Mouse (Mus musculus) lung, postnatal 0 days (tissue): ENCODE measurements around the gene Msl1. TPM values are rescaled to one million over a fixed set of nuclear protein-coding genes. Genes with fewer than 3 reads are reported as not detected.

Experiments used
- ATAC-seq: fragments of 200-750 bp; cut with Nextera tagmentation; 2 replicates; pipeline ENCODE4 v1.8.0; 2017; ENCODE audit warnings: moderate library complexity
- DNase-seq: peaks from one replicate; pipeline ENCODE4 v3.0.0-alpha.2; 2016; ENCODE audit warnings: low spot score
- H3K27ac ChIP-seq: fragments of 300-500 bp; sonication (generic); 2 replicates; pipeline ENCODE4 v1.5.1; 2014; ENCODE audit warnings: antibody characterized with exemption, mild to moderate bottlenecking, low read length, mixed read lengths
- H3K27me3 ChIP-seq: fragments of 300-500 bp; sonication (generic); replicated peaks from 2 replicates; pipeline ENCODE4 v1.6.1; 2014; ENCODE audit warnings: low read length, mixed read lengths; ENCODE audit not compliant: insufficient read depth
- H3K36me3 ChIP-seq: fragments of 300-500 bp; sonication (generic); 2 replicates; pipeline ENCODE4 v1.6.1; 2014; ENCODE audit warnings: low read length, mixed read lengths; ENCODE audit not compliant: insufficient read depth
- H3K4me1 ChIP-seq: fragments of 300-500 bp; sonication (generic); 2 replicates; pipeline ENCODE4 v1.6.1; 2014; ENCODE audit warnings: antibody characterized with exemption, low read depth, low read length, mixed read lengths; ENCODE audit not compliant: insufficient read depth
- H3K4me2 ChIP-seq: fragments of 300-500 bp; sonication (generic); replicated peaks from 2 replicates; pipeline ENCODE4 v1.6.1; 2014; ENCODE audit warnings: low read depth, mild to moderate bottlenecking, low read length, moderate library complexity, mixed read lengths
- H3K4me3 ChIP-seq: fragments of 300-500 bp; sonication (generic); 2 replicates; pipeline ENCODE4 v1.5.1; 2014; ENCODE audit warnings: low read depth, low read length
- H3K9ac ChIP-seq: fragments of 300-500 bp; sonication (generic); replicated peaks from 2 replicates; pipeline ENCODE4 v1.6.1; 2014; ENCODE audit warnings: low read depth, mild to moderate bottlenecking
- H3K9me3 ChIP-seq: fragments of 300-500 bp; sonication (generic); 2 replicates; pipeline ENCODE4 v1.6.1; 2016; ENCODE audit warnings: low read length, mixed read lengths
- CTCF ChIP-seq: IDR thresholded peaks from 2 replicates; pipeline ENCODE4 v1.5.1; 2016; ENCODE audit warnings: antibody characterized with exemption, mild to moderate bottlenecking
- EP300 ChIP-seq: IDR thresholded peaks from 2 replicates; pipeline ENCODE4 v1.6.1; 2016; ENCODE audit warnings: antibody characterized with exemption, mild to moderate bottlenecking, control low read depth
- WGBS: fragments of 180-500 bp; shearing (Covaris S2); extraction: QIAGEN DNeasy Blood & Tissue Kit; methylation state at CpG from one replicate; pipeline ENCODE4 v1.1.7; 2014; 5-methylcytosine and 5-hydroxymethylcytosine counted together
- polyA plus RNA-seq: library from polyadenylated mRNA; unstranded; fragments of >200 nt; fragmentation: Nextera tagmentation; extraction: Ambion mirVana; gene quantifications from 2 replicates; pipeline ENCODE4 v1.2.1, GENCODE M21; 2015

Msl1 gene
- polyA plus RNA-seq, 1 experiment from 2014 or later: 16.3 TPM

GRCm38 (mm10) chr11:98797909-98798308, 2.6 kb downstream of the Msl1 start:
- H3K27me3 ChIP-seq: no peaks in the 10 kb centered on the region
- peaks cover 8% of the 10 kb centered on the region; the same call in 1 of the 2 replicates for H3K4me1 ChIP-seq
- 27% methylated on average over 4 of the region's 4 CpGs for WGBS
- peak overlapping the region; percentile 99; the same call in 1 of the 2 replicates for H3K4me3 ChIP-seq
- 0 out of 2 replicates have a peak, but pooled peaks cover 13% of the 10 kb centered on the region for H3K36me3 ChIP-seq
- H3K4me2 ChIP-seq: peak overlapping the region; percentile 86
- DNase-seq: peak; percentile 67
- no peaks in the 10 kb centered on the region for H3K9me3 ChIP-seq
- H3K27ac ChIP-seq: peak overlapping the region; percentile 99
- H3K9ac ChIP-seq: no peak overlapping the region
- no peak for ATAC-seq
- TF ChIP-seq EP300: no peak
- TF ChIP-seq CTCF: no peak

GRCm38 (mm10) chr11:98804605-98805004, 9.3 kb downstream of the Msl1 start, which contains the start of gene Casc3:
TSS of gene Casc3 (plus strand) at chr11:98804905.
- TF ChIP-seq CTCF: no peak
- TF ChIP-seq EP300: no peak
- WGBS: 92% methylated on average over 5 of the region's 5 CpGs
- peaks cover 32% of the 10 kb centered on the region for H3K36me3 ChIP-seq
- H3K9ac ChIP-seq: no peak within 1 kb of the TSS
- DNase-seq (no peak), ATAC-seq (no peak)
- no peaks in the 10 kb centered on the region for H3K9me3 ChIP-seq
- H3K27ac ChIP-seq: no peak within 1 kb of the TSS
- H3K27me3 ChIP-seq: no peaks in the 10 kb centered on the region
- no peak within 1 kb of the TSS for H3K4me3 ChIP-seq
- no peak within 1 kb of the TSS for H3K4me2 ChIP-seq
- H3K4me1 ChIP-seq: 0 out of 2 replicates have a peak, but pooled peaks cover 2% of the 10 kb centered on the region

GRCm38 (mm10) chr11:98808417-98808816, 13.1 kb downstream of the Msl1 start:
- no peaks in the 10 kb centered on the region for H3K9me3 ChIP-seq
- DNase-seq: no peak
- TF ChIP-seq EP300 (no peak), CTCF (no peak)
- no peak overlapping the region for H3K9ac ChIP-seq
- no peaks in the 10 kb centered on the region for H3K27me3 ChIP-seq
- H3K4me2 ChIP-seq: no peak overlapping the region
- H3K4me3 ChIP-seq: no peak overlapping the region
- H3K27ac ChIP-seq: peak overlapping the region; percentile 99; the same call in 1 of the 2 replicates
- H3K4me1 ChIP-seq: peaks cover 5% of the 10 kb centered on the region; the same call in 1 of the 2 replicates
- WGBS: 60% methylated on average over 2 of the region's 2 CpGs
- ATAC-seq: no peak
- H3K36me3 ChIP-seq: peaks cover 32% of the 10 kb centered on the region

GRCm38 (mm10) chr11:98809457-98810290, 14.4 kb downstream of the Msl1 start:
- H3K27ac ChIP-seq: peak overlapping the region; percentile 99
- peak overlapping the region; percentile 96 for H3K4me3 ChIP-seq
- peak; percentile 98 for ATAC-seq
- DNase-seq: peak; percentile 99
- peaks cover 22% of the 10 kb centered on the region; the same call in 1 of the 2 replicates for H3K36me3 ChIP-seq
- peak overlapping the region; percentile 95 for H3K9ac ChIP-seq
- H3K9me3 ChIP-seq: no peaks in the 10 kb centered on the region
- H3K27me3 ChIP-seq: no peaks in the 10 kb centered on the region
- TF ChIP-seq EP300 (no peak), CTCF (peak; percentile 64)
- H3K4me2 ChIP-seq: peak overlapping the region; percentile 72
- 3% methylated on average over 55 of the region's 84 CpGs for WGBS
- H3K4me1 ChIP-seq: peaks cover 5% of the 10 kb centered on the region; the same call in 1 of the 2 replicates

GRCm38 (mm10) chr11:98810686-98811085, 15.4 kb downstream of the Msl1 start:
- Histone ChIP-seq H3K27me3 (no peaks in the 10 kb centered on the region), H3K4me1 (peaks cover 5% of the 10 kb centered on the region; the same call in 1 of the 2 replicates), H3K9ac (peak overlapping the region; percentile 95), H3K9me3 (no peaks in the 10 kb centered on the region), H3K27ac (peak overlapping the region; percentile 99; the same call in 1 of the 2 replicates), H3K4me2 (peak overlapping the region; percentile 72), H3K4me3 (peak overlapping the region; percentile 96), H3K36me3 (peaks cover 13% of the 10 kb centered on the region; the same call in 1 of the 2 replicates)
- TF ChIP-seq EP300 (peak; percentile 72), CTCF (no peak)
- peak; percentile 88 for DNase-seq
- no peak for ATAC-seq
- WGBS: 39% methylated on average over 7 of the region's 7 CpGs

- Histone ChIP-seq H3K9ac (no peak overlapping the region), H3K4me3 (no peak overlapping the region), H3K9me3 (no peaks in the 10 kb centered on the region), H3K27me3 (no peaks in the 10 kb centered on the region), H3K4me2 (no peak overlapping the region), H3K4me1 (no peaks in the 10 kb centered on the region; the same call in 1 of the 2 replicates), H3K36me3 (peaks cover 29% of the 10 kb centered on the region), H3K27ac (no peak overlapping the region)
- TF ChIP-seq EP300 (no peak), CTCF (no peak)
- DNase-seq: peak; percentile 35
- 100% methylated on average over 1 of the region's 1 CpGs for WGBS
- ATAC-seq: no peak
Observed at GRCm38 (mm10) chr11:98816706-98817239, 21.5 kb downstream of the Msl1 start.
